Mouse (Mus musculus): ENCODE data around the gene Ccp110.

- TF ChIP-seq POLR2A (IDR thresholded peaks at IDR 0.05; ENCODE audit: low read depth, low read length) (no peak), CTCF (IDR thresholded peaks at IDR 0.05; ENCODE audit: extremely low read depth, insufficient read length, insufficient replicate concordance, low read depth, low read length) (no peak)
Observed at GRCm38 (mm10) chr7:118696146-118696545, 16.2 kb upstream of the Ccp110 start.

Measured in small intestine, adult 2 months (tissue).